Mouse (Mus musculus) adipocyte (in vitro differentiated cells): ENCODE measurements at regions not wholly inside any gene's neighbourhood (a gene's known extent, or its start where the extent isn't known, plus 50 kb on each side); places are given as distances from the start of the nearest gene placed in this dataset.
A peak's percentile ranks its signal among the peaks of the same experiment; 100 is the strongest.

ENCODE experiments used
- DNase-seq: peaks from one replicate; pipeline ENCODE4 v3.0.0-alpha.2; 2016; ENCODE audit warnings: low spot score

DNA sequence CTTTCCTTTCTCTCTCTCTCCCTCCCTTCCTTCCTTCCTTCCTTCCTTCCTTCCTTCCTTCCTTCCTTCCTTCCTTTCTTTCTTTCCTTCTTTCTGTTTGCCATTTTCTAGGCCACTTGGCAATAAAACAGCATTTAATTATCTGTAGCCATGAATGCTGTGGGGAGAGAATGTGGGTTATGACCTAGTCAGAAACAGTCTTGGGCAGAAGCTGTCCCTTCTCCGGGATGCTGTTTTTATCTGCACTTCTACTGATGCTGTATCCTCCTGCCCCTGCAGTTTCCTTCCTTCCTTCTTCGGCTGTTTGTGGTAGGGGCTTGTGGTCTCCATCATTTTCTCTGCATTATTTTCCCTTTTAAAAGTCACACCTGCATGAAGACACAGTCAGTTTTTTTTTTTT, 272.3 kb upstream of the Sox2 start:
- DNase-seq, result no peak

DNA sequence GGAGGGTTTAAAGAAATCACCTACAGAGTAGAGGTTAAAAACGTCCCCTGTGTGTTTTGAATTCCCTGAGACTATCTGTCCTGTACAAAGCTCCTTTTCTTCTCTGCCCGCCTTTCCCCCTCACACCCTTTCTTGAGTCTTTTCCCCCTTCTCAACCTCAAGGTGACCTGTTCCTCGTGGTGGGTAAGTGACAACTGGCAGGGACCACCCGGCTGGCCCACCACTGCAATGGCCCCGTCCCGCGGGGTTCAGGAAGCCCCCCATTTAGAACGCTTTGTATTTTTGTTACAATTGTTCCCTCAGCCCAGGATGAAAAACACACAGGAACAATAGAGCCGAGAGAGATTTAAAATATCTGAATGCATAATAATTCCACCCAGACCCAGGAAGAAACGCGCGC, 272.9 kb upstream of the Sox2 start:
- no peak for DNase-seq

GRCm38 (mm10) chr3:34371418-34371817, 278.8 kb upstream of the Sox2 start:
- DNase-seq, result no peak

GRCm38 (mm10) chr3:34338100-34338499, 257.0 kb upstream of the Dnajc19 start:
- DNase-seq, result no peak

DNA sequence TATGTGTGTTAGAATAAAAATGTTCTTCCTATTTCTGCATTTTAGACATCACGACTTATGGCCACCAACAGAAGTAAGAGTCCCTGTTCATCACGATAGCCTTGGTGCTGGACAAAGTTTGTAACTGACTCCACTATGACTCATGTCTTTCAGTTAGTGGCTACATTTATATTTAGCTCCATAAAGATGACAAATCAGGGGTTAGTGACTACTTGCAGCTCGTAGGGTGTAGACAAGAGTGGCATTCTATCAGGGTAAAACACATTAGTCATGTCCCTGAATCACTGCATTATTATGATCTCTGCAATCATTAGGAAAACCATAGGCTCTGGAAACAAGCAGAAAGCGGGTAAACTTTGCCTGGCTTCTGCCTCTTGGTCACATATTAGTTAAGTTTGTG, 252.4 kb upstream of the Dnajc19 start:
- DNase-seq, result no peak

GRCm38 (mm10) chr3:34331889-34332276, 250.8 kb upstream of the Dnajc19 start:
- no peak for DNase-seq

DNA sequence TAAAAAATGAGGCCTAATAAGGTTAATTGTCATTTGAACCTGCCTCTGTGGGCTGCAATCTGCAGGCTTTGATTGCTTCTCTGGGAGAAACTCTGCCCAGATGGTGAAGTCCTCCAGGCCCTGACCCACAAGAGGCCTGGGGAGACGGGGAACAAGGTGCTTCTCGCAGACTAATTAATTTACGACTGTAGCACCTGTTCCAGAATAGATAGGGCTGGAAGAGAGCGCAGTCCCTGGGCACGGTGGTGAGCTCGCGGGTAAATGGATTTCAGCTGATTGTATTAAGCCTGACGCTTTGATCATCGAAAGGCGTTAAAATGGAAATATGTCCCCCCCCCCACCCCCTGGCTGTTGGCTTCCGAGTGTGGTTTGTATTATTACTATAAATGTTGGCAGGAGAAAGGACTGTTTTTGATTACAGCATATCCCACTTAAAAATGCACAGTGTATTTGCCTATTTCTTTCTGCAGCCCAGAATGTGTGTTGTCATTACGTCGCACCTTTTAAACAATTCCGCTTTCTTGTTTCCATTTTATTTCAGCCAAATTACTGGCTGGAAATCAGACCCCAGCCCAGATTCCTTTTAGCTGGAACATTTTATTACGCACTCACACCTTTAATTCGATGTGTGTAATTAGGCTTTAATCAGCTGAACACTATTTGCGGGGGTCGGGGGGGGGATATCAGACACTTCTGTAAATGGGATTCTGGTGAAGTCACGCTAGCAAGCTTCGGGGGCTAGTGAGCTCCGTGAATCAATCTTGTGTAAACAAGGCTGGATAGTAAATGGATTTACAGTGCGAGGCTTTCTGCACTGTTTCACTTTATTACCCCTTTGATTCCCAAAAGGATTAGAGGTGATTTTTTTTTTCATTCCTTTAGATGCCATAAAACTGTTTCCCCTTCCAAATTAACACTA, 250.1 kb upstream of the Dnajc19 start:
- DNase-seq, result no peak

DNA sequence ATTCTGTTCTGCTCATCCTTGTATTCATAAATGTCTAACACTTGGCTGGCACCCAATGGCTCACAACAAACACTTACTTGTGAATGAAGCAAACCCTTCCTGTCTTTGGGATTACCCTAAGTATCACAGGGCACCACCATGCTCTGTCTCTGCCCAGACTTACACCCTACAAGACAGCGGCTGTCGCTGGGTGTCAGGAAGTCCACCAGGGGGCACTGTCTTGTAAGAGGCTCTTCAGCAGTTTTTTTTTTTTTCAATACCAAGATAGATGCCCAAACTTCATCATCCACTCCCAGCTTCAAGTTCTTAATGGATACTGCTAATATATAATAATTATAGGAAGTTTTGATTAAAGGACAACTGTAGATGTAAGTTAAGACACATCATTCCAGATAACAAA, 247.7 kb upstream of the Dnajc19 start:
- DNase-seq, result peak; percentile 42

DNA sequence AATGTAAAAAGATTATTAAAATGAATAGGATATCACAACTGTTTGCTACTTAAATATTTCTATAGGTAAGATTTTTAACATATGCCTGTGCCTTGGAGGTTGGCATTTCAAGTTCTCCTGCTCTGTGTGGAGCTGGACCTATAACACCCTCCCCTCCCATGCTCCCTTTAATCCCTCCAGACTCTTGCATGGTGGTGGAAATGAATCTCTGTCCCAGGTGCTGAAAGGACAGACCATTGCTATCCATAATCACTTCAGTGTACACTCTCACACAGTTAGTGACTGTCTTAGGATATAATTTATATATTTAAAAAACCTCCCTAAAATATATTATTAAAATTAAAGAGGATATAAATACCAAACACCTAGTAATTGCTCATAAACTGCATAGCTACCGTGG, 244.5 kb upstream of the Dnajc19 start:
- DNase-seq, result peak; percentile 7

DNA sequence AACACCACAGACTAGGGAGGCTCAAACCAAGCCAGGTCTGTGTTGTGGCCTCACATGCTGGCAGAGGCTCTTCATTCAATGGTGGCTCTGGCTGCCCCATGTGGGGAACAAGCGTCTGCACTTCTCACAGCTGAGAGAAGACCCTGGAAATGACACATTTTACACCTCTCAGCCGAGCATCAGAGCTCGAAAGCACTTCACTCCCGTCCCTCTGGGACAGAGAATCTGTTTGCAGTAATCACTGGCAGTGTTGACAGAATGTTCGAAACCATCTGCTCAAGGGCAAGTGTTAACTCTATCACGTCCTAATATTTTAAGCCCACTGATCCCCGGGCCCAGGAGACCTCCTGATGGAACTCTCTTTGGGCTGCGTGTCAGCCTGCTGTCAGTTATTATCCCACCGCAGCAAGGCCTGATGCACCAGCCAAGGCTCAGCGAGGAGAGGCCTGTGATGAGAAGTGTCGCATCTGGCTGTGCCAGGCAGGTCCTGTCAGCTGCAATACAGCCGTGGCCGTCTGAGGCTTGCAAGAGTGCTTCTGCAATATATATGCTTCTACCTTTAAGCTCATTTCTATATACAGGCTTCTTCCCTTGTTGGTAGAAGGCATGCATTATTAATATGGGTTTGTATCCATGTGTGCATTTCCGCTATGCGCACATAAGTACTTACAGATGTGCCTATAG, 241.5 kb upstream of the Dnajc19 start:
- DNase-seq, result no peak

DNA sequence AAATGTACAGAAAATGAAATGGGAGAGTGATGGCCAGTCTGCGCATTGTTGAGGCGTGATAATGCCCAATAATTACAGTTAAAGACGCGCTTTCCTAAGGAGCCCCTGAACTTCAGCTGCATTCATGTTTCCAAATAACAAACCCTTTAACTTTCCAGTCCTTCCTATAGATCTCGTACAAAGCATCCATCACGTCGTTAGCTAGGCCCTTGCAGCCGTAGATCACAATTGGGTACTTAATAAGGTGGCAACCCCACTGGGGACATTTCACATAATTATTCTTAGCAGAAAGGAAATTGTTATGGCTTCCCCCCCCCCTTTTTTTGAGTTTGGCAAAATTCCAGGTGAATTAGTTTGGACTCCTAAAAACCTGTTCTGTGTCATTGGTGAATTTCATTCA, 233.7 kb upstream of the Dnajc19 start:
- DNase-seq, result no peak

DNA sequence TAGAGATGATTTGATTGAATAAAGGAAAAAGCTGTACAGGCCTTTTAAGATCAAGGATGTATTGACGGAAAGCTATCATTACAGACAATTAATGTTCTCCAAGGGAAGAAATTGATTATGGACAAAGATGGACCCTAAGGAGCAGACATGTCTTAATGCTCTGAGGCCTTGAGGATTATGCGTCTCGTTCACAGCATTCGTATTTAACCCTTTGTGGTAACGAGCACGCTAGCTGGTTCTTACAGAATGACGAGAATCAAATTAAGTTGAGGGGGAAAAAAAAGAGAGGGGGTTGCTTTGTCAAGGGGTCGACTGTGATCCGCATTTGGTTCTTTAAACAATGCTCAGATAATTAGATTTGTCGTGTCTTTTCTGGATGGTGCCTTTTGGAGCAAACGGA, 233.3 kb upstream of the Dnajc19 start:
- no peak for DNase-seq

GRCm38 (mm10) chr3:34311944-34312343, 230.8 kb upstream of the Dnajc19 start:
- DNase-seq, result no peak

DNA sequence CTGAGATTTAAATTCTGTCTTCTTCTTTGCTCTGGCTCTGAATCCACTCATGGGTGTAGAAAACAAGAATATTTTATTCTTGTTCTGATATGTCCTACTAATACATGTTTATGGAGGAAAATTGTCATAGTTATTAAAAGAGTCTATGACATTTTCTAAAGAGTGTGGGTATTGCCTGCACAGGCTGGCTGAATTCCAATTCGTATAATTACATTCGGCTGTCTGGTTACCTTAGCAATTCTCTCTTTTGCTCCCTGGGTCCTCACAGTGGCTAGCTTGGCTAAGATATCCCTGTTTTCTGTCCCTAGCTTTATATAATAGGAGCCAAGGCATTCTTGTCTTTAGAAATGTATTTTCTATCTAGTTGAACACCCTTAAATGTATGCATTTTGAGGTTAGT, 218.5 kb upstream of the Dnajc19 start:
- no peak for DNase-seq

GRCm38 (mm10) chr3:34287836-34288235, 206.7 kb upstream of the Dnajc19 start:
- DNase-seq, result no peak

DNA sequence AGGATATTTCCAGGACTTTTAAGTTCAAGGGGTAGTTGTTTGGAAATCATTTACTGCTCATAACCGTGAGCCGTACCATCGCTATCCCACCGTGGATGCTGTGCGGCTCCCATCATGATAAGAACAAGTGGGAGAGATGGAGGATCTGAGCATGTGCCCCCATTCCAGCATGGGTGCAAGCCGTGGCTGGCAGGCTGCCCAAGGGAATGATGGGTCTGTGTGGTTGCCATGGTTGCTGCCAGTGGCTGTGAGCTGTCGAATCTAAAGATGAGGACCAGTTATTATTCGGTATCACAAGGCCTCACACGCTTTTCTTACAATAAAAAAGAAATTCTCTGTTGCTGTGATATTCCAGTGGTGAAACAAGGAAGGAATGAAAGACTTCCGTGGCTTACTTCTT, 189.0 kb upstream of the Dnajc19 start:
- no peak for DNase-seq

DNA sequence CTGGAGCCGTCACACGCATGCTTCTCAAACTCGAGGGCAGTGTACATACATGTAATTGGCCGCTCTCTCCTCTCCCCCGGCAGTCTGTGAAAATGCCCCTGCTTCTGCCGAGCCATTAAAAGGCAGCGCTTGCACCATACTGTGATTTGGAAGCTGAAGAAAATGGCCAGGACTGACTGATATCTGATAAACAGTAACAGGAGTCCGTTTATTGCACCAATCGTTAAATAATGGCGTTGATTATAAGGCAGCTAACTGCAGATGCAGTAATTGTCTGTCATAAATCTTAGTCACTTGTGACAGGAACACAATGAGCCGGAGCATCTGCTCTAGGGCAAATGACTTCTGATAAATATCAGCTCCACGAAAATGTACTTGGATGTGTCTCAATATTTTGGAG, 185.3 kb upstream of the Dnajc19 start:
- no peak for DNase-seq

DNA sequence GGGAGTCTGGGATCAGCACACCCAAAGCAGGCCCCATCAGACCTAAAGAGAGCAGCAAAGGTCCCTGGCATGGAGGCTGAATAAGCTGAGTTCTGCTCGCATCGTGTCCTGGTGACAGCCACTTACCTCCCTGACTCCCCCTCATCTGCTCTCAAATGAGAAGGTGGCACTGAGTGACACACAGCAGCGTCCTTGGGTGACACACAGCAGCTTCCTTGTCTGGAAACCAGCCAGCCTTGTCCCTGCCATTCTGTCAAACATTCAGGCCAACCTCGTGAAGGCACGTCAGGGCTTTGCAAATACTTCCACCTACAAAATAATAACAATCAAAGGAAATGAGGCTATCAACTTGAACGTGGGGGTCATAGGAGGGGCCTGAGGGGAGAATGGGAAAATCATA, 183.7 kb upstream of the Dnajc19 start:
- no peak for DNase-seq

DNA sequence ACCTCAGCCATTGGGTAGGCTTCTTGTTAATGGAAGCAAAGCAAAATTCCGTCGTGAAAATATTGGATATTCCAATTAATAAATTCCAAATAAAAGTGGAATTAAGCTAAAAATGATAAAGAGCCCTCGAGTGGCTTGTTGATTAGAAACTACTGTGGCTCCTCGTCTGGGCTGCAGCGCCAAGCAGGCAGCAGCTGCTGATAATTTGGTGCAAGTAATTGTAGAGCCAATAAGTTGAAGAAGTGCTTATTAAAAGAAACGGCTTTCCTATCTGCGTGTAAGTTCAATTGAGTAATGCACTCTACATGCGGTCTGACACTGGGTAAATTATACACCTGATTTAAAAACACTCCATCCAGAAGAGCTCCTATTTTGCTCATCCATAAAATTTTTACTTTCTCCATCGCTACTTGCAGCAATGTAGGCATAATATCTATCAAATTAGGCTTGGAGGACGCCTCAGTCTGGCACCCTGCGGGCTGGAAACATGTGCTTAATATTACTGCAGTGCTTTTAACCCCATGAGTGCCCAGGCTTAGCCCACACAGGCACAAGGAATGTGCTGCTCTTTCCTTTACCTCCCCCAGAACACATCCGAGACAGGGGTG, 171.7 kb upstream of the Dnajc19 start:
- no peak for DNase-seq

DNA sequence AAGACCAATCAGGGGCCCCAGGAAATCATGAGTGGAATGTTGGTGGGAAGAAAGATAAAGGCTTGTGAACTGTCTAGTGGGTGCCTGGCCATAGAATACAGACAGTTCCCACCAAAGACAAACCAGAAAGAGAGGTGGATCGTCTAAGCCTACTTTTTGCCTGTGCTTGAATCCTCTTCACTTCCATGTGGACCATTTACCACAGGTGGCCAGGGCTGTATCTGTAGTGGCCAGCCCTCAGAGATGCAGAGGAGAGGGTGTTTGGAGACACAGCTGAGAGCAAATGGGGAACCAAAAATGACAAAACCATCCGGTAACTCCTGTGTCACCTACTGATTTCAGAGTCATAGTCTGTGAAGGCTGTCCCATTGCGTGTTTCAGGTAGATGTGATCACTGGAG, 161.0 kb upstream of the Dnajc19 start:
- DNase-seq, result no peak

- no peak for DNase-seq
Observed at GRCm38 (mm10) chr3:34239978-34240377, 158.9 kb upstream of the Dnajc19 start.

DNA sequence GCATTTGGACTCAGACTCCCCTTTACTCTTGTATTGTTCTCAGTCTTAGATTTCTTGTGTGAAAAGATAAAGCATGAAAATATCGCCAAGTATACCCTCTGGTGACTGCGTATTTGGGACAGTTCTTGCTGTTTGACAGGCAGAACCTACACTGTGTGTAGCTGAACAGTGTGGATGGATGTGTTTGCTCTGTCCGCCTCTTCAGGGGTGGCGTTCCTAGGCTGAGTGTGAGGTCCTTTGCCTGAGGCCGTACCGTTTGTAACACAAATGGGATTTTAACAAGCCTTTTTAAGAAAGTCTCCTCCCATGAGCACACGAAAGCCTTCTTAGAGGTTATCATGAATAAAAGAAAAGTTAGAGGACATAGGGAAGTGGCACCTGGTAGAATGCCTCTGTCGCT, 153.3 kb upstream of the Dnajc19 start:
- DNase-seq, result no peak
